Mouse (Mus musculus) cortical plate, adult 2 months (tissue): ENCODE results near the gene Slc25a36. TPM values are rescaled to one million over a fixed set of nuclear protein-coding genes. Genes with fewer than 3 reads are reported as not detected.

Experiments
- H3K27ac ChIP-seq: fragments of 200-500 bp; 2 replicates; pipeline ENCODE4 v1.5.1; 2012; ENCODE audit warnings: low read length, control low read depth, inconsistent platforms; ENCODE audit not compliant: insufficient read depth
- H3K4me1 ChIP-seq: fragments of 200-500 bp; 2 replicates; pipeline ENCODE4 v1.6.1; 2011; ENCODE audit warnings: low read length; ENCODE audit not compliant: control insufficient read depth, insufficient read depth
- H3K4me3 ChIP-seq: fragments of 200-500 bp; 2 replicates; pipeline ENCODE4 v1.5.1; 2011; ENCODE audit warnings: mild to moderate bottlenecking, low read length, control low read depth; ENCODE audit not compliant: insufficient read depth
- CTCF ChIP-seq: fragments of 200-500 bp; IDR thresholded peaks from 2 replicates; pipeline ENCODE4 v1.5.1; 2011; ENCODE audit warnings: mild to moderate bottlenecking, control low read depth, low read length; ENCODE audit not compliant: insufficient read depth; ENCODE audit errors: extremely low read depth
- POLR2A ChIP-seq: fragments of 200-500 bp; IDR thresholded peaks from 2 replicates; pipeline ENCODE4 v1.6.1; 2011; ENCODE audit warnings: mild to moderate bottlenecking, low read length, control low read depth; ENCODE audit not compliant: insufficient read depth; ENCODE audit errors: extremely low read depth
- polyA plus RNA-seq: library from polyadenylated mRNA; depleted of rRNA; stranded (reverse); fragments of >200 nt; gene quantifications from 2 replicates; pipeline ENCODE4 v1.2.3, GENCODE M21; 2012

Gene Slc25a36
- polyA plus RNA-seq, 1 experiment = 60.3 TPM

DNA sequence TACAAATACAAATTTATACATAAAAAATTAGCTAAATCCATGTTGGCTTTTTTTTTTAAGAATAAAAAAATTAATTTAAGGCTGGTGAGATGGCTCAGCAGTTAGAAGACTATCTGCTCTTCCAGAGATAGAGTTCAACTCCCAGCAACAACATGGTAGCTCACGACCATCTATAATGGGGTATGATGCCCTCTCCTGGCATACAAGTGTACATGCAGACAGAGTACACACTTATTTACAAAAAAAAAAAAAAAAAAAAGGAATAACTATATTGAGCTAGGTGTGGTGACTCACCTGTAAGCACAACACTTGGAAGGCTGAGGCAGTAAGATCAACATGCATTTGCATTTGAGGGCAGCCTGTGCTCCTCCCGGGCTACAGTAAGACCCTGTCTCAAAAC lies 26.3 kb downstream of the Slc25a36 start:
- H3K27ac ChIP-seq = no peak overlapping the region
- no peak overlapping the region for H3K4me3 ChIP-seq
- no peaks in the 10 kb centered on the region for H3K4me1 ChIP-seq
- TF ChIP-seq CTCF = no peak
- TF ChIP-seq POLR2A = no peak

DNA sequence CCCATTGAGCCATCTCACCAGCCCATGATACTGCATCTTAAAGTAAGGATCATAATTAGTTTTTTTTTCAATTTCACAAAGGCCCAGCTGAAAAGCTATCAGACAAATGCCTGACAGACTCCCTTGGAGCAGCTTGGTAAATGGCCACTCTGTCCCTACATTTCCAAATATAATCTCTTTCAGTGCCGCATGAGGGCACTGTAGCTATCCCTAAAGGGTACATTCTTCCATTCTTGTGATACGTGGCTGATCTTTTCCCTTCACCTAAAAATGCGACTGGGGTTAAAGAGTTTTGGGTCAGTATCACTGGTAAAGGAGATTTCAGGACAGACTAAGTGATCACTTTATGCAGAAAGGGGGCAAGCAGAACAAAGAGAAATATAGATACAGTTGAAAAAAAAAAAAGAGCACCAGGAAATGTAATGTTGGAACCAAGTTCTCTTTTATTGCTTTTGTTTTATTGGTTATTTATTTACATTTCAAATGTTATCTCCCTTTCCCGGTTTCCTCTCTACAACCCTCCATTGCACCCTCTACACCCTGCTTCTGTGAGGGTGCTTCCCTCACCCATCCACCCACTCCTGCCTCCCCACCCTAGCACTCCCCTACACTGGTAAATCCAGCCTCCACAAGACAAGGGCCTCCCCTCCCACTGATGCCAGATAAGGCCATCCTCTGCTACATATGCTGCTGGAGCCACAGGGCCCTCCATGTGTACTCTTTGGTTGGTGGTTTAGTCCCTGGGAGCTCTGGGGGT lies 29.7 kb downstream of the Slc25a36 start:
- Histone ChIP-seq H3K4me1 (no peaks in the 10 kb centered on the region), H3K4me3 (no peak overlapping the region), H3K27ac (no peak overlapping the region)
- TF ChIP-seq POLR2A (no peak), CTCF (0 out of 2 replicates have a peak, but pooled peaks have one; percentile 5)

GRCm38 (mm10) chr9:97069911-97070310 lies 41.0 kb downstream of the Slc25a36 start:
- Histone ChIP-seq H3K4me1 (no peaks in the 10 kb centered on the region), H3K27ac (no peak overlapping the region), H3K4me3 (no peak overlapping the region)
- TF ChIP-seq CTCF (no peak), POLR2A (no peak)

GRCm38 (mm10) chr9:97069466-97069865 lies 41.5 kb downstream of the Slc25a36 start:
- Histone ChIP-seq H3K27ac (no peak overlapping the region), H3K4me1 (no peaks in the 10 kb centered on the region), H3K4me3 (no peak overlapping the region)
- TF ChIP-seq CTCF (no peak), POLR2A (no peak)

- H3K4me1 ChIP-seq = no peaks in the 10 kb centered on the region
- no peak overlapping the region for H3K27ac ChIP-seq
- TF ChIP-seq CTCF (peak; percentile 87), POLR2A (no peak)
- no peak overlapping the region for H3K4me3 ChIP-seq
Observed at GRCm38 (mm10) chr9:97068201-97069095, 42.5 kb downstream of the Slc25a36 start.

GRCm38 (mm10) chr9:97067761-97068160 lies 43.2 kb downstream of the Slc25a36 start:
- Histone ChIP-seq H3K4me3 (no peak overlapping the region), H3K4me1 (no peaks in the 10 kb centered on the region), H3K27ac (no peak overlapping the region)
- TF ChIP-seq POLR2A = no peak
- no peak for TF ChIP-seq CTCF

GRCm38 (mm10) chr9:97065885-97066284 lies 45.1 kb downstream of the Slc25a36 start:
- Histone ChIP-seq H3K27ac (no peak overlapping the region), H3K4me1 (no peaks in the 10 kb centered on the region)
- TF ChIP-seq POLR2A = no peak
- TF ChIP-seq CTCF = no peak

DNA sequence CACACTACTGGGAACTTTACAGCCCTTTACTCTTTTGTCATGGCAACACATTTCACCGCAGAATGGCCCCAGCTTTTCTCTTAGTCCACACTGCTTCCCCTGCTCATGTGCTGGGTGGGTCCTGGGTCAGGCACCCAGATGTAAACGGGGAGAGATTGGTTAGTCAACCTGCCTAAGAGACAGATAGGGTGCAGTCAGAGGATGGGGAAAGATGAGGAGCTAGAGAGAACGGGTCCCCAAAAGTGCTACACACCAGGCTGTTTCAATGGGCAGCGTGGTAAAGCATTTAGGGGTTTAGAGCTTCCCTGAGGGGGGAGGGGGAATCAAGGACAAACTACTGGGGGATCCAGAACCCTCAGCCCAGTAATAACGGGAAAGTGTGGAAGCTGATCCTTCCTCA lies 45.7 kb downstream of the Slc25a36 start:
- TF ChIP-seq POLR2A (no peak), CTCF (no peak)
- Histone ChIP-seq H3K4me1 (no peaks in the 10 kb centered on the region), H3K4me3 (no peak overlapping the region), H3K27ac (no peak overlapping the region)

More at GRCm38 (mm10) chr9:97065885-97066284, 45.1 kb downstream of the Slc25a36 start:
- no peak overlapping the region for H3K4me3 ChIP-seq

DNA sequence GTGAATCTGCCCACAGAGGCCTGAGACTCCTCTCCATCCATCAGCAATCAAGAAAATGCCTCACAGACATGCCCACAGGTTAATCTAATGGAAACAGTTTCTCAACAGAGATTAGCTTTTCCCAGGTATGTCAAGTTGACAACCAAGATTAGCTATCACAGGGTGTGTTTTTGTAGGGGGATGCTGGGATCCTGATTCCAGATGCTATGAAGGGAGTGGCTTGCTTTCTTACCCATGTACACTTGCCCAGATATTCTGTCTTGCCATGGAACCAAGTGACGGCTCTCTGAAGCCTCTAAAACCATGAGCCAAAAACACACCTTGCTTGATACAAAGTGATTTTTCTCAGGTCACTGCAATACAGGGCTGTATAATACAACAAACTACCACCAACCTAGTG lies 46.8 kb downstream of the Slc25a36 start:
- H3K27ac ChIP-seq = no peak overlapping the region
- H3K4me3 ChIP-seq = no peak overlapping the region
- TF ChIP-seq CTCF (no peak), POLR2A (no peak)
- no peaks in the 10 kb centered on the region for H3K4me1 ChIP-seq

- no peak for TF ChIP-seq CTCF
- no peak for TF ChIP-seq POLR2A
- no peak overlapping the region for H3K4me3 ChIP-seq
Observed at GRCm38 (mm10) chr9:97061696-97062095, 49.3 kb downstream of the Slc25a36 start.

More at GRCm38 (mm10) chr9:97061696-97062095, 49.3 kb downstream of the Slc25a36 start:
- Histone ChIP-seq H3K27ac (no peak overlapping the region), H3K4me1 (no peaks in the 10 kb centered on the region)
